Mouse (Mus musculus): Measurements from ENCODE around the gene Adcy1. TPM values are rescaled to one million over a fixed set of nuclear protein-coding genes. Genes with fewer than 3 reads are reported as not detected.
A peak's percentile ranks its signal among the peaks of the same experiment; 100 is the strongest.
"Not testable (repeated sequence)": the region's sequence is repeated elsewhere in the genome, so short reads cannot be mapped to it uniquely, and the experiment has no call there.

Gene Adcy1
- polyA plus RNA-seq, 1 experiment, result 22.3 TPM

DNA sequence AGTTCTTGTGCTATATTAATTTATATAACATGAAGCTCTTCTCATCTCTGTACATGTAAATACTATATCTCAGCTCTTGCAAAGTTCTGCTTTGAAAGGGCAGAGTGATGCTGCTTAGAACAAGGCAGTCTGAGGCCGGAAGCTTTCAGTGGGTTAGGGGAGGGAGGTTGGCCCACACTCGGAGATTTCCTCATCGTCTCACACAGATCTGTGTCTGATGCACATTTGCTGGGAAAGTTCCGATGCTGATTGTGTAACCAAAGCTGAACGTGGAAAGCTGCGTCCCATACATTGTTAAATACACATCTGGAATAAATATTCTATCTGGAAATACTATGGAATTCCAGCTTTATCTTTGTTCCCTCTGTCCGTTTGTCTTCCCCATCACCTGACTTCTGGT is 138.9 kb downstream of the Adcy1 start:
- DNase-seq (ENCODE audit: low read depth), result no peak
- TF ChIP-seq CTCF (IDR thresholded peaks at IDR 0.05; ENCODE audit: borderline replicate concordance, extremely low read depth, insufficient read depth, insufficient read length) (no peak), POLR2A (IDR thresholded peaks at IDR 0.05; ENCODE audit: borderline replicate concordance, extremely low read depth, insufficient read depth, insufficient read length, poor library complexity, severe bottlenecking) (no peak)

DNA sequence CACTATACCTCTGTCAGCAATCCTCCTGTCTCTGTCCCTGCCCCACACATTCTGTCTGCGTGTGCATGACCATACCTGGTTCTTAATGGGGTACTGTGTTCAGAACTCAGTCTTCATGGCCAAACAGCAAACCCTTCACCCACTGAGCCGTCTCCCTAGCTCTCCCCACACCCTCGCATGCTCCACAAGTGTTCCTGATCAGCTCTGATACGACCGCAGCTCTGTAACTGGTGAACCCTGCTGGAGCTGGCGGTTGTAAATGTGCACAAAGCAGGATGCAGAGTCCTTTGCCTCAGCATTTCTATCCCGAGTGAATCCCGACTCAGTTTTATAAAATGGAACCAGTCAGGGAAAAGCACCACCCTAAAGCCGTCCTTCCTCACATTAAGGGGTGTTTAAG is 140.6 kb downstream of the Adcy1 start:
- no peak for TF ChIP-seq CTCF (IDR thresholded peaks at IDR 0.05; ENCODE audit: borderline replicate concordance, extremely low read depth, insufficient read depth, insufficient read length)
- TF ChIP-seq POLR2A (IDR thresholded peaks at IDR 0.05; ENCODE audit: borderline replicate concordance, extremely low read depth, insufficient read depth, insufficient read length, poor library complexity, severe bottlenecking), result no peak
- DNase-seq (ENCODE audit: low read depth), result no peak

DNA sequence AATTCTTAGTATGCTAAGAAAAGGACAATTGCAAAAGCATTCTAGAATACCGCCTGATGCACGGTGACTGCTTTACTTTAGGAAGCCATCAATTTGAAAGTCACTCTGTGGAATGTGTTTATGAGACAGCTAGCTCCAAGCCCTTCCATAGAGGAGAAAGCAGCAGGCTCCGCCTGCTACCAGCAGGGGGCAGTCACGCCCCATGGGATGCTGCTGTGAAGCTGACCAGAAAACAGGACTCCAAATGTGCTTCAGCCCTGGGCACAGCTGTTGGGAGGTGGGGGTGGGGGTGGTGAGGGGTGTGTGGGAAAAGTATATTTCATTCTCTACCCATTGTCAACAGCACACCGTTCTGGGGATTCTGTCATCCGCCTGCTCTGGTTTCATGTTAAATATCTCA is 147.1 kb downstream of the Adcy1 start:
- peak; percentile 82 for DNase-seq (ENCODE audit: low read depth)
- TF ChIP-seq POLR2A (IDR thresholded peaks at IDR 0.05; ENCODE audit: borderline replicate concordance, extremely low read depth, insufficient read depth, insufficient read length, poor library complexity, severe bottlenecking) (no peak), CTCF (IDR thresholded peaks at IDR 0.05; ENCODE audit: borderline replicate concordance, extremely low read depth, insufficient read depth, insufficient read length) (peak; percentile 99)

DNA sequence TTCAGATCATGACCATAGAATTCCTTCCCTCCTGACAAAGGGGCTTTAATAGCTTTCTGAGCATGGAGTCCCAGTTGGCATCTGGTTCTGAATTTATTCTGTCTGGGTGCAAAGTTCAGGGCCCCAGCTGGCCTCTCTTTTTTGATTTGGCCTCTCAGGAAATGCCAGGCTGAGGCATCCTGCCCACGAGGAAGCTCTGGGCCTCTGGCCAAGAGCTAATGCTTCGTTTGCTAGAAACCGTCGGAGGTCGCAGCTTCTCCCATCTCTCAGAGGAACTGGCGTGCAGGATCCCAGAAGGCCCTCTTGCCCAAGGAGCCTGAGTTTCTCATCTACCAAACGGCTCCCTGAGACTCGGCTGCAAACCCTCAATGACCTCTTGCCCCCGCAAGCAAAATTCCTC is 147.9 kb downstream of the Adcy1 start:
- peak; percentile 61 for DNase-seq (ENCODE audit: low read depth)
- TF ChIP-seq CTCF (IDR thresholded peaks at IDR 0.05; ENCODE audit: borderline replicate concordance, extremely low read depth, insufficient read depth, insufficient read length) (no peak), POLR2A (IDR thresholded peaks at IDR 0.05; ENCODE audit: borderline replicate concordance, extremely low read depth, insufficient read depth, insufficient read length, poor library complexity, severe bottlenecking) (no peak)

DNA sequence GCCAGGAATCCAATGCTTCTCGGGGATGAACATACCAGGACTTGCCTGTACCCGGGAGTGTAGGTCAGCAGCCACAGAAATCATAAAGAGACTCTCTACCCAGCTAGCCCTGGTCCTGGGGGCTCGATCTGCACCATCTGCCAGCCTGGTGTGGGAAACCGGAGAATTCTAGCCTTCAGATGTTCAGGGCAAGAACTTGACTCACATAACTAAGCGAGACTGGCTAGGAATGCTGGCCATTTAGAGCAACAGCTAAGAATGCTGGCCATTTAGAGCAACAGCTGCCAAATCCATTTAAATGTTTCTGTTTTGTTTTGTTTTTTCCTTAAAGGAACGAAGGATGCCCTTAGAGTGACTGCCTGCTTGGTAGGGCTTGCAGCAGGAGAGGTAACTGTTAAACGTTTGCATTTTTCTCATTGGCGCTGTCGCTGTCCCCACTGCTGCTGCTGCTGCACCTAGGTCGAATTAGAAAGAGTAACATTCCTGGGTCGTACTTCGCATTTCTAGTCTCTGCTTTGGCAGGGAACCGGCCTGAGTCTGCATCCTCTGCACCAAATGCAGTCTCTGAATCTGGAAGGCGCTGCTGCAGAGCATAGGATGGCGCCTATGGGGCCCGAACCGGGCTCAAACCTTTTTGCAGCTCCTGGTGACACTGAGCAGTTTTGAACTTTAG is 149.0 kb downstream of the Adcy1 start:
- no peak for DNase-seq (ENCODE audit: low read depth)

DNA sequence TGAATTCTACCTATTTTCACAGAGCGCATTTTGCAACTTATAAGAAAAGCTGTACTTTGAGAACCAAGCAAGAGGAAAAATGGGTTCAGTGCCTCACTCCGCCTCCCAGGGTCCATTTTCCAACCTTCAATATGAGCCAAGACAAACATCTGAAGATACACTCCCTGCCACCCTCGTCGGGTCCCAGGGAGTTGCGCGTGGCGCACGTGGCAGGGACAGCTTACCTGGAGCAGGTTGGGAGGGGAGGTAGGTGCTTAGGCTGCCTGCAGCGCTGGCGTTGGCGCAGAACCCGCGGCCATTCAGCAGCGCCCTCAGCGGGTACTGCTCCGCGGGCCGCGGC is 149.8 kb downstream of the Adcy1 start:
- no peak for TF ChIP-seq CTCF (IDR thresholded peaks at IDR 0.05; ENCODE audit: borderline replicate concordance, extremely low read depth, insufficient read depth, insufficient read length)
- TF ChIP-seq POLR2A (IDR thresholded peaks at IDR 0.05; ENCODE audit: borderline replicate concordance, extremely low read depth, insufficient read depth, insufficient read length, poor library complexity, severe bottlenecking), result no peak
- DNase-seq (ENCODE audit: low read depth), result no peak

More for the DNA sequence above, 149.0 kb downstream of the Adcy1 start:
- TF ChIP-seq POLR2A (IDR thresholded peaks at IDR 0.05; ENCODE audit: borderline replicate concordance, extremely low read depth, insufficient read depth, insufficient read length, poor library complexity, severe bottlenecking) (no peak), CTCF (IDR thresholded peaks at IDR 0.05; ENCODE audit: borderline replicate concordance, extremely low read depth, insufficient read depth, insufficient read length) (no peak)

DNA sequence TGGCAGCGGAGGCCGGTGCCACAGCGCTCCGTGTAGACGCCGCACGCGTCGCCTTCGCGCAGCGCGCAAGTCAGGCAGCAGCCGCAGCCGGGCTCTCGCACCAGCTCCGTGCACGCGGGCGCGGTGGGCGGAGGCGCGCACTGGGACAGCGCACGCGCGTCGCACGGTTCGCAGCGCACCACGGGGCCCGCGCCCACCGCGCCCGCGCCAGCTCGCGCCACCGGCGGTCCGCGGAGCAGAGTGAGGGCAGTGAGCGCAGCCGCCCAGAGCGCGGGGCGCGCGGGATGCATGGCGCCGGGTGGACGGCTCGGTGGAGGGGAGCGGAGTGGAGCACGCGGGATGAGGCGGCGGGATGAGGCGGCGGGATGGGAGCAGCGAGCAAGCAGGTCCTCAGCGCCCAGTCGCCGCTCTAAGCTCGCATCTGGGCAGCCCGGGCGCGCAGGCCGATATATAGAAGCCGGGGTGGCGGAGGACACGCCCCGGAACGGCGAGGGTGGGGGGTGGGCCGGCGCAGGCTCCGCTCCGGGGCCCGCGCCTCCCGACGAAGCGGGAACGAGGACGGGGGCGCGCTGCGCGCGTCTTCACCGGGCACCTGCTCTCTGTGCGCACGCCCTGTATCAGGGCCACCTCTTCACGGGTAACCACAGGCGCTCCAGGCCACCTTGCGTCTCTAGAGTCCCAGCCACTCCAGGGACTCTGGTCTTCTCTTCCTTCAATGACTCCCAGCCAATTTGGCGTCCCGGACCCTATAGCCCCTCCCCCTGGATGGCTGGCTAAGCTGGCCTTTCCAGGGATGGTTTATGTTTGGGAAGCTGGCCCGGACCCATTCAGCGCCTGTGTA is 150.4 kb downstream of the Adcy1 start, which contains the start of gene Igfbp3:
TSS of gene Igfbp3 (minus strand) at position 423 of the 841 bp plus-strand sequence.
- TF ChIP-seq POLR2A (IDR thresholded peaks at IDR 0.05; ENCODE audit: borderline replicate concordance, extremely low read depth, insufficient read depth, insufficient read length, poor library complexity, severe bottlenecking), result peak; percentile 37; the same call in 1 of the 2 replicates
- TF ChIP-seq CTCF (IDR thresholded peaks at IDR 0.05; ENCODE audit: borderline replicate concordance, extremely low read depth, insufficient read depth, insufficient read length), result no peak
- peak; percentile 92 for DNase-seq (ENCODE audit: low read depth)

DNA sequence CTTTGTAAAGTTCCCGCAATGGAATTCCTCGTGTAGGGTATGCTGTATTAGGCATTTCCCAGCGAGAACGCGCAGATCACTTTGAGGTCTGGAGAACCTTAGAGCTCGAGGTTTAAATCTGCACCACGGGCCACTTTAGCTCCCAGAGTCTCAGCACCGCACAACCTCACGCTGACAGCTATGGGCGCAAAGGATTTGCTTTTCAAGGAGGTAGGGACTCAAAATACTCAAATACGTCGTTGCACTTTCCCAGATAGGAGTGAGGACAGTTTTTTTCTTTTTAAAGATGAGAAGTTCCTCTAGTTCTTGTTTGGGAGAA is 151.0 kb downstream of the Adcy1 start:
- TF ChIP-seq POLR2A (IDR thresholded peaks at IDR 0.05; ENCODE audit: borderline replicate concordance, extremely low read depth, insufficient read depth, insufficient read length, poor library complexity, severe bottlenecking) (no peak), CTCF (IDR thresholded peaks at IDR 0.05; ENCODE audit: borderline replicate concordance, extremely low read depth, insufficient read depth, insufficient read length) (no peak)
- no peak for DNase-seq (ENCODE audit: low read depth)

DNA sequence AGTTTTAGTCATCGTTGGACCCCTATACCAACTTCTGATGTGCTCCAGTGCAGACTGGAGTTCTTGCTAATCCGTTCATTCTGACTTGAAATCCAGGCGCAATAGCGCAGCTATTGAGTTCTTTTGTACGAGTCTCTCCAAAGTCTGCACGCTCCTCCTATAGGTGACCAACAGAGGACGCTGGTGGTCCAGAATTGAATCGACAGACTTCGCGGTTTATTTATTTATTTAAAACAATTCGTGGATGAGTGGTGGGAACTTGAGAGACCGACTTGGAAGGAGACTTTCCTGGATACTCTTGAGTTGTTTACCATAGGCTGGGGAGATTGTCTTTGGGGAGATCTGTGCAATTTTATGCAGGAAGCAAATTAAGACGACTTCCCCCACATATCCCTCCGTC is 151.5 kb downstream of the Adcy1 start:
- TF ChIP-seq POLR2A (IDR thresholded peaks at IDR 0.05; ENCODE audit: borderline replicate concordance, extremely low read depth, insufficient read depth, insufficient read length, poor library complexity, severe bottlenecking), result no peak
- TF ChIP-seq CTCF (IDR thresholded peaks at IDR 0.05; ENCODE audit: borderline replicate concordance, extremely low read depth, insufficient read depth, insufficient read length), result peak; percentile 84
- peak; percentile 89 for DNase-seq (ENCODE audit: low read depth)

DNA sequence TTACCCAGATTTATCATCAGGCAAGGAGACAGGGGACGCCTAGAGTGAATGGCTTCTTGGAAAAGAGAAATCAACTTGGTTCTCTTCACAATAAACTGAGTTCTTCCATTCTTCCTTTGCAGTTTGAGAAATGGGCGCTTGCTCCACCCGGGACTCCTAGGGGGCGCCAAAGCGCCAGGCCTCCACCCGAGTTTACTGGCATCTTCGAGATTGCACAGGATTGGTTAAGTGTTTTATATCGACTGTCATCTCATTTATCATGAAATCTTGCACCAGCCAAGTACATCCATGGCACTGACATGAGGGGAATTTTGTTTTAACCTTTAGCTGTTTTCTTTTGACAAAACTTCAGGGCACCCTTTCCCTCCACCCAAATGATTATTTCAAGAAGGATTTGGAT is 152.4 kb downstream of the Adcy1 start:
- peak; percentile 78 for DNase-seq (ENCODE audit: low read depth)

DNA sequence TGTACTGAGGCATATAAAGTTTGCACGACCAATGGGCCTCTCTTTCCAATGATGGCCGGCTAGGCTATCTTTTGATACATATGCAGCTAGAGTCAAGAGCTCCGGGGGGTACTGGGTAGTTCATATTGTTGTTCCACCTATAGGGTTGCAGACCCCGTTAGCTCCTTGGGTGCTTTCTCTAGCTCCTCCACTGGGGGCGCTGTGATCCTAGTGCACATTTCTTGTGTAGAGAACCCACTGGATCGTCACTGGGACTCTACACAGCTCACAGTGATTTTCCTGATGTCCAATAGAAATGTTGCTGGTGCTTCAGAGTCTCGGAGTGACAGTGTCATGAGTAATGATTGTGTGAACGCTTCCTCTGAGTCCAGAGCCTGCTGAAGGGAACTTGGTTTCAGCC is 158.5 kb downstream of the Adcy1 start:
- DNase-seq (ENCODE audit: low read depth), result not testable (repeated sequence)
- peak; percentile 6; the same call in 1 of the 2 replicates for TF ChIP-seq CTCF (IDR thresholded peaks at IDR 0.05; ENCODE audit: borderline replicate concordance, extremely low read depth, insufficient read depth, insufficient read length)

More for the DNA sequence above, 152.4 kb downstream of the Adcy1 start:
- TF ChIP-seq POLR2A (IDR thresholded peaks at IDR 0.05; ENCODE audit: borderline replicate concordance, extremely low read depth, insufficient read depth, insufficient read length, poor library complexity, severe bottlenecking) (no peak), CTCF (IDR thresholded peaks at IDR 0.05; ENCODE audit: borderline replicate concordance, extremely low read depth, insufficient read depth, insufficient read length) (peak; percentile 84)

DNA sequence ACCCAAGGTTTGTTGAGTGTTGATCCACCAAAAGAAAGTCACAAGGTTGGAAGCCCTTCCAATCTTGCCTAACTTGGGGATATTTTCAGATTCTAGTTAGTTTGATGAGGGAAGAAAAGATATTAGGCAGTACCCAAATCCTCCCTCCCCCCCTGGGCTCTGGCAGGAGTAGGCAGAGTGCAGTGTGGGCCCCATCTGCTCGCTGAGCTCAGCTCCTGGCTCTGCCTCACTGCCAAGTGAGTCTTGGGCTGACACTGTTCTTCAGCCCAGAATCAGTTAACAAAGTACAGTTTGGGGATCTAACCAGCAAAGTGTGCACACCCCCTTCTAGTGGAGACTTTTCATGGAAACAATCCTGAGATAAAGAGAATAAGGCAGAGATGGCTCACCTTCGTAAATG is 162.9 kb downstream of the Adcy1 start:
- TF ChIP-seq POLR2A (IDR thresholded peaks at IDR 0.05; ENCODE audit: borderline replicate concordance, extremely low read depth, insufficient read depth, insufficient read length, poor library complexity, severe bottlenecking), result no peak
- TF ChIP-seq CTCF (IDR thresholded peaks at IDR 0.05; ENCODE audit: borderline replicate concordance, extremely low read depth, insufficient read depth, insufficient read length), result no peak
- peak; percentile 68 for DNase-seq (ENCODE audit: low read depth)

Data from brain, embryonic 14.5 days (tissue).